Mouse (Mus musculus) neural tube, embryonic 10.5 days (tissue): ENCODE data around the gene Pomp.
"Not testable (repeated sequence)": the region's sequence is repeated elsewhere in the genome, so short reads cannot be mapped to it uniquely, and the experiment has no call there.

Source experiments
- DNase-seq: peaks from one replicate; pipeline ENCODE4 v3.0.0-alpha.2; 2017; ENCODE audit warnings: low spot score; ENCODE audit errors: extremely low spot score

The Pomp gene

GRCm38 (mm10) chr5:147850194-147850593 lies 10.1 kb upstream of the Pomp start:
- no peak for DNase-seq

GRCm38 (mm10) chr5:147860076-147860448 lies 199 bp upstream of the Pomp start:
- DNase-seq: no peak

GRCm38 (mm10) chr5:147868674-147869073 lies 8.4 kb downstream of the Pomp start:
- no peak for DNase-seq

- DNase-seq: no peak
Measured at GRCm38 (mm10) chr5:147869568-147869967, 9.3 kb downstream of the Pomp start.

- no peak for DNase-seq
Measured at GRCm38 (mm10) chr5:147870296-147870695, 10.0 kb downstream of the Pomp start.

GRCm38 (mm10) chr5:147871091-147871820 lies 11.0 kb downstream of the Pomp start:
- no peak for DNase-seq

- no peak for DNase-seq
Measured at GRCm38 (mm10) chr5:147874491-147875065, 14.3 kb downstream of the Pomp start.

- no peak for DNase-seq
Measured at GRCm38 (mm10) chr5:147875210-147875609, 14.9 kb downstream of the Pomp start.

GRCm38 (mm10) chr5:147877520-147877919 lies 17.3 kb downstream of the Pomp start:
- no peak for DNase-seq

- no peak for DNase-seq
Measured at GRCm38 (mm10) chr5:147879971-147880682, 19.9 kb downstream of the Pomp start.

GRCm38 (mm10) chr5:147883581-147883980 lies 23.3 kb downstream of the Pomp start:
- DNase-seq: no peak

- DNase-seq: no peak
Measured at GRCm38 (mm10) chr5:147888313-147889297, 28.3 kb downstream of the Pomp start.

- DNase-seq: no peak
Measured at GRCm38 (mm10) chr5:147892735-147893134, 32.5 kb downstream of the Pomp start.

GRCm38 (mm10) chr5:147893143-147893542 lies 32.9 kb downstream of the Pomp start:
- DNase-seq: peak; percentile 21

- no peak for DNase-seq
Measured at GRCm38 (mm10) chr5:147893766-147894454, 33.6 kb downstream of the Pomp start.

GRCm38 (mm10) chr5:147894455-147895076 lies 34.3 kb downstream of the Pomp start, which contains the start of gene Slc46a3:
Gene Slc46a3, minus strand, starts transcription at chr5:147894815.
- peak; percentile 97 for DNase-seq

- peak; percentile 34 for DNase-seq
Measured at GRCm38 (mm10) chr5:147895436-147896198, 35.4 kb downstream of the Pomp start.

GRCm38 (mm10) chr5:147896501-147896900 lies 36.2 kb downstream of the Pomp start:
- DNase-seq: not testable (repeated sequence)

- no peak for DNase-seq
Measured at GRCm38 (mm10) chr5:147898254-147898653, 38.0 kb downstream of the Pomp start.
